Mouse (Mus musculus) heart, embryonic 16.5 days (tissue): ENCODE measurements around the gene Gal3st2. TPM values are rescaled to one million over a fixed set of nuclear protein-coding genes. Genes with fewer than 3 reads are reported as not detected.
"Not testable (repeated sequence)": the region's sequence is repeated elsewhere in the genome, so short reads cannot be mapped to it uniquely, and the experiment has no call there.

ENCODE experiments used
- ATAC-seq: fragments of 200-750 bp; cut with Nextera tagmentation; replicated peaks from 2 replicates; pipeline ENCODE4 v1.8.0; 2017; ENCODE audit warnings: moderate number of reproducible peaks; ENCODE audit not compliant: insufficient read depth, low FRiP score; ENCODE audit errors: extremely low read depth
- H3K27ac ChIP-seq: fragments of 300-500 bp; sonication (generic); 2 replicates; pipeline ENCODE4 v1.5.1; 2014; ENCODE audit warnings: mild to moderate bottlenecking, low read length, control low read depth, moderate library complexity
- H3K27me3 ChIP-seq: fragments of 300-500 bp; sonication (generic); 2 replicates; pipeline ENCODE4 v1.6.1; 2014; ENCODE audit warnings: low read length, mixed read lengths; ENCODE audit not compliant: control insufficient read depth, insufficient read depth
- H3K36me3 ChIP-seq: fragments of 300-500 bp; sonication (generic); 2 replicates; pipeline ENCODE4 v1.6.1; 2014; ENCODE audit not compliant: control insufficient read depth, insufficient read depth
- H3K4me1 ChIP-seq: fragments of 300-500 bp; sonication (generic); 2 replicates; pipeline ENCODE4 v1.6.1; 2014; ENCODE audit warnings: low read length, mixed read lengths; ENCODE audit not compliant: control insufficient read depth, insufficient read depth
- H3K4me2 ChIP-seq: fragments of 300-500 bp; sonication (generic); 2 replicates; pipeline ENCODE4 v1.6.1; 2014; ENCODE audit warnings: low read depth, mild to moderate bottlenecking, control low read depth, low read length
- H3K4me3 ChIP-seq: fragments of 300-500 bp; sonication (generic); 2 replicates; pipeline ENCODE4 v1.5.1; 2014; ENCODE audit warnings: mild to moderate bottlenecking, control low read depth, low read length
- H3K9ac ChIP-seq: fragments of 300-500 bp; sonication (generic); 2 replicates; pipeline ENCODE4 v1.6.1; 2014; ENCODE audit warnings: low read length, control low read depth
- H3K9me3 ChIP-seq: fragments of 300-500 bp; sonication (generic); replicated peaks from 2 replicates; pipeline ENCODE4 v1.6.1; 2016; ENCODE audit warnings: low read length; ENCODE audit not compliant: control insufficient read depth
- WGBS: fragments of 180-500 bp; shearing (Covaris S2); extraction: QIAGEN DNeasy Blood & Tissue Kit; methylation state at CpG from one replicate; pipeline ENCODE4 v1.1.7; 2014; 5-methylcytosine and 5-hydroxymethylcytosine counted together
- polyA plus RNA-seq: library from polyadenylated mRNA; unstranded; fragments of >200 nt; fragmentation: Nextera tagmentation; extraction: Ambion mirVana; gene quantifications from 2 replicates; pipeline ENCODE4 v1.2.1, GENCODE M21; 2015

Gene Gal3st2
- polyA plus RNA-seq, 1 experiment from 2014 or later = 0.14 TPM

GRCm38 (mm10) chr1:93826540-93826835 lies 34.6 kb upstream of the Gal3st2 start:
- WGBS = 89% methylated on average over 9 of the region's 9 CpGs
- H3K4me2 ChIP-seq = no peak overlapping the region
- H3K27ac ChIP-seq = no peak overlapping the region

DNA sequence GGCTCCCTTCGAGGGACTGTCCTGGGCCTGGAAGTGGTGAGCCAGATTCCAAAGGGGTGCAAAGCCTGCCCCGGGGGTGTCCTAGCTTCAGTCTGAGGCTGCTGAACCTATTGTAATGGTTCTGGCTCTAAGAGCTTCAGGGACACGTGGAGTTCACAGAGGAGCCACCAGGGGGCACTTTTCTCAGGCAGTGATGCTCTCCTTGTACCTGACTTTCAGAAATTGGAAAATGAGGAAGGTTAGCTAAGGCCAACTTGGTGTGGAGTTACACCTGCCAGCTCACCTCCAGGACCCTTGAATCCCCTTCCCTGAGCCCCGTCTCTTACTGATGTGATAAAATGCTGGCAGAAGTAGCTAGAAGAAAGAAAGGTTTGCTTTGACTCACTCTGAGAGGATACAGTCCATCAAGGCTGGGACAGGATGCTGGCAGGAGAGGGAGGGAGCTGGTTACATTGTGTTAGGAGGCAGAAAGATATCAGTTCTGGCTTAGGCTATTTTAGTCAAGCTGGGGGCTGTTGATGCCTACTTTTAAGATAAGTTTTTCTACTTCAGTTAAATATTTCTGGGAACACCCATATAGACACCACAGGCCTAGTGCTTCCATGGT lies 28.2 kb upstream of the Gal3st2 start:
- H3K4me1 ChIP-seq, H3K9me3 ChIP-seq, H3K4me3 ChIP-seq, H3K27ac ChIP-seq, H3K4me2 ChIP-seq, ATAC-seq, H3K27me3 ChIP-seq, H3K36me3 ChIP-seq, H3K9ac ChIP-seq: not testable (repeated sequence)
- 69% methylated on average over 3 of the region's 4 CpGs for WGBS

More at GRCm38 (mm10) chr1:93826540-93826835, 34.6 kb upstream of the Gal3st2 start:
- H3K4me1 ChIP-seq = peaks cover 12% of the 10 kb centered on the region
- ATAC-seq = no peak
- H3K9me3 ChIP-seq = no peaks in the 10 kb centered on the region
- H3K27me3 ChIP-seq = no peaks in the 10 kb centered on the region
- no peaks in the 10 kb centered on the region for H3K36me3 ChIP-seq
- no peak overlapping the region for H3K4me3 ChIP-seq
- no peak overlapping the region for H3K9ac ChIP-seq

DNA sequence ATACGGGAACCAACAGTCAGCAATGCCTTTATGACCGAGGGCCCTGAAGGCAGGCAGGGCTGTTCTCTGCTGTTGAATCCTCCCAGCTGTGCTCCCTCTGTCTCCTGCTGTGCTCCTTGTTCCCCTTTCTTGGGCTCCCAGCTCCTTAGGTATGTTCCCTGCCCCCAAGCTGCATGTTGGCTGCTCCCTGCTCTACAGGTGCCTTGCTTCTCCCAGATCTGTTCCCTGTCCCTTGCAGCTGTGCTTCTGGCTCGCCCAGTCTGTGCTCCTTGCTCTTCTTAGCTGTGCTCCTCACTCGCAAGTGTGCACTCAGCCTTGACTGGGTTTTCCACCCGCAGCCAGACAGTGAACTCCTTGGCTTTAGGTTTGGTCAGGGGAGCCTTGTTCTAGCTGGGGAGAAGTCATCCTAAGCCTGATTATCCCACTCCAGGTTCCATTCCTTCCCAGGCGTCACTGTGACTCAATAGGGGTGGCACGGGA lies 26.4 kb upstream of the Gal3st2 start:
- Histone ChIP-seq H3K4me3 (no peak overlapping the region), H3K27ac (no peak overlapping the region), H3K36me3 (peaks cover 2% of the 10 kb centered on the region; the same call in 1 of the 2 replicates), H3K4me1 (no peaks in the 10 kb centered on the region), H3K4me2 (no peak overlapping the region), H3K9ac (no peak overlapping the region), H3K9me3 (no peaks in the 10 kb centered on the region), H3K27me3 (no peaks in the 10 kb centered on the region)
- WGBS = 81% methylated on average over 7 of the region's 7 CpGs
- ATAC-seq = no peak

GRCm38 (mm10) chr1:93835211-93835610 lies 25.9 kb upstream of the Gal3st2 start:
- H3K9ac ChIP-seq = no peak overlapping the region
- H3K4me1 ChIP-seq = no peaks in the 10 kb centered on the region
- ATAC-seq = no peak
- H3K27me3 ChIP-seq = no peaks in the 10 kb centered on the region
- no peak overlapping the region for H3K27ac ChIP-seq
- H3K9me3 ChIP-seq = no peaks in the 10 kb centered on the region
- no peak overlapping the region for H3K4me2 ChIP-seq
- 80% methylated on average over 4 of the region's 4 CpGs for WGBS
- peaks cover 2% of the 10 kb centered on the region; the same call in 1 of the 2 replicates for H3K36me3 ChIP-seq
- H3K4me3 ChIP-seq = no peak overlapping the region

DNA sequence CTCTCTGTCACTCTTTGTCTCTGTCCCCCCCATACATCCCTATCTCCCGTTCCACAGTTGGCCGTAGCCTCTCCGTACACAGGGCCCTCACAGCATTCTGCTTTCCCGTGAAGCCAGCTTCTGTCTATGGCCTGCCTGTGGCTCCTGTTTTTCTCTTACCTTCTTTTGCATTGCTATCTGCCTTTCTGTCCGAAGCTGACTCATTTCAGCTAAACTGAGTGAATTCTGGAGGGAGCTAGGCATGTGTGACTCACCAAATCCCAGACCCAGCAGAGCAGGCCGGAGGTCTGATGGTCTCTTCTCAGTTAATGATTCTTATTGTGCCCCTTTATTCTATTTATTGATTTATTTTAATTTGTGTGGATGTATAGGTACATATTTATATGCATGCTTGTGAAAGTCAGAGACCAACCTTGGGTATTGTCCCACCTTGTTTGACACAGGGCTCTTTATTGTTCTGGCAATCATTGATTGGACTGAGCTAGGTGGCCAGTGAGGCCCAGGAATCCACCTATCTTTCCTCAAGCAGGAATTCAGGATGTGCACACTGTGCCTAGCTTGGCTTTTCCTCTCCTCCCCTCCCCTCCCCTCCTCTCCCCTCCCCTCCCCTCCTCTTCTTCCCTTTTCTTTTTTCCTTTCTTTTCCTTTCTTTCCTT lies 25.1 kb upstream of the Gal3st2 start:
- ATAC-seq = no peak
- Histone ChIP-seq H3K27ac (no peak overlapping the region), H3K9me3 (no peaks in the 10 kb centered on the region), H3K4me3 (no peak overlapping the region), H3K4me1 (no peaks in the 10 kb centered on the region), H3K36me3 (peaks cover 2% of the 10 kb centered on the region; the same call in 1 of the 2 replicates), H3K4me2 (no peak overlapping the region), H3K9ac (no peak overlapping the region), H3K27me3 (no peaks in the 10 kb centered on the region)
- WGBS = 78% methylated on average over 6 of the region's 6 CpGs

- Histone ChIP-seq H3K9me3 (no peaks in the 10 kb centered on the region), H3K36me3 (peaks cover 2% of the 10 kb centered on the region; the same call in 1 of the 2 replicates), H3K4me3 (no peak overlapping the region), H3K4me1 (no peaks in the 10 kb centered on the region), H3K27me3 (no peaks in the 10 kb centered on the region), H3K9ac (no peak overlapping the region), H3K4me2 (no peak overlapping the region), H3K27ac (no peak overlapping the region)
- WGBS = 85% methylated on average over 2 of the region's 2 CpGs
- ATAC-seq = no peak
Measured at GRCm38 (mm10) chr1:93836532-93836913, 24.6 kb upstream of the Gal3st2 start.

- Histone ChIP-seq H3K4me3 (no peak overlapping the region), H3K9ac (no peak overlapping the region), H3K36me3 (peaks cover 2% of the 10 kb centered on the region; the same call in 1 of the 2 replicates), H3K4me2 (no peak overlapping the region), H3K9me3 (no peaks in the 10 kb centered on the region), H3K27me3 (no peaks in the 10 kb centered on the region), H3K27ac (no peak overlapping the region), H3K4me1 (no peaks in the 10 kb centered on the region)
- WGBS = 92% methylated on average over 8 of the region's 8 CpGs
- no peak for ATAC-seq
Measured at GRCm38 (mm10) chr1:93837335-93837734, 23.8 kb upstream of the Gal3st2 start.

DNA sequence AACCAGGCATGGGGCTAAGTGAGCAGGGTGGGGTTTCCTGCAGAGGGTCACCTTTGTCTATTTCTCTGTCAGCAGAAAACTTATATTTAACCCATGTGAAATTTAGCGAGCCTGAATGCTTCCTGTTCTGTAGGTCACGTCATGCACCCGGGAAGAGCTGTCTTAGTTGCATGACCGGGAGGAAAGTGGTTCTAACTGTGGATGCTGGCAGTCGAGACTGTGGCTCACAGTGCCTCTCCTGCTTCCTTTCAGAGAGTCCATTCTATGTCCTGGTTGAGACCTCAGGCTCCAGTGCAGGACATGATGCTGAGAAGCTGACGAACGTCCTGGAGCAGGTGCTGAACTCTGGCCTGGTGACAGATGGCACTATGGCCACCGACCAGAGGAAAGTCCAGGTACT lies 22.5 kb upstream of the Gal3st2 start:
- H3K36me3 ChIP-seq, H3K4me1 ChIP-seq, H3K27ac ChIP-seq, H3K9ac ChIP-seq, H3K4me3 ChIP-seq, ATAC-seq, H3K27me3 ChIP-seq, H3K4me2 ChIP-seq, H3K9me3 ChIP-seq: not testable (repeated sequence)
- 81% methylated on average over 6 of the region's 8 CpGs for WGBS

- not testable (repeated sequence) for H3K9ac ChIP-seq, H3K4me1 ChIP-seq, H3K4me3 ChIP-seq, H3K27me3 ChIP-seq, H3K36me3 ChIP-seq, H3K4me2 ChIP-seq, H3K27ac ChIP-seq, H3K9me3 ChIP-seq
- 50% methylated on average over 1 of the region's 3 CpGs for WGBS
- ATAC-seq = peak; percentile 65
Measured at GRCm38 (mm10) chr1:93845766-93846366, 15.2 kb upstream of the Gal3st2 start.
